Mouse (Mus musculus): ENCODE measurements at regions not wholly inside any gene's neighbourhood (a gene's known extent, or its start where the extent isn't known, plus 50 kb on each side); places are given as distances from the start of the nearest gene placed in this dataset.

DNA sequence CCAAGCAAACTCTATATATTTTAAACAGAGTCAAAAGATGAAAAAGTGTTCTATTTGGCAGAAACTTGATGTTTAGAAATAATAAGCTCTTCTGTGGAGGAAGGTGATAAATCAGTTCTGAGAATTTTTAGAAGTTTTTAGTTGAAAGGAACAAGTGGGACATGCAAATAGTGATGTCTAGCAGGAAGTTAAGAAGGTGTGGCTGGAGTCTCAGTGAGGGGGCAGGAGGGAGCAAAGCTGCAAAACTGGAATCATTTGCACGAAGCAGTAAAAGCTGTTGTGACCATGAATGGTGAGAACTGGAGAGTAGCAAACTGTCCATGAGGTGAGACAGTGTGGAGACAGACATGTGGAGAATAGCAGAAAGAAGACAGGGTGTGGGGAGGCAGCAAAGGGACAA lies 157.1 kb upstream of the Cxadr start:
- no peak for DNase-seq (ENCODE audit: low spot score)
- WGBS, result 89% methylated on average over 1 of the region's 1 CpGs
- no peaks in the 10 kb centered on the region for H3K27me3 ChIP-seq (ENCODE audit: insufficient read depth, low read length)
- no peaks in the 10 kb centered on the region for H3K9me3 ChIP-seq (ENCODE audit: low read length)
- no peak for ATAC-seq (ENCODE audit: low FRiP score)
- no peak overlapping the region for H3K9ac ChIP-seq (replicated peaks; ENCODE audit: low read length, poor library complexity, severe bottlenecking)
- no peak overlapping the region for H3K27ac ChIP-seq (ENCODE audit: low read depth, low read length)
- H3K36me3 ChIP-seq (ENCODE audit: insufficient read depth, low read length), result no peaks in the 10 kb centered on the region
- H3K4me2 ChIP-seq (ENCODE audit: low read depth, low read length, poor library complexity, severe bottlenecking), result no peak overlapping the region
- TF ChIP-seq CTCF (IDR thresholded peaks at IDR 0.05), result no peak
- no peaks in the 10 kb centered on the region for H3K4me1 ChIP-seq (ENCODE audit: insufficient read depth, low read length)
- H3K4me3 ChIP-seq (ENCODE audit: low read depth, low read length), result no peak overlapping the region

DNA sequence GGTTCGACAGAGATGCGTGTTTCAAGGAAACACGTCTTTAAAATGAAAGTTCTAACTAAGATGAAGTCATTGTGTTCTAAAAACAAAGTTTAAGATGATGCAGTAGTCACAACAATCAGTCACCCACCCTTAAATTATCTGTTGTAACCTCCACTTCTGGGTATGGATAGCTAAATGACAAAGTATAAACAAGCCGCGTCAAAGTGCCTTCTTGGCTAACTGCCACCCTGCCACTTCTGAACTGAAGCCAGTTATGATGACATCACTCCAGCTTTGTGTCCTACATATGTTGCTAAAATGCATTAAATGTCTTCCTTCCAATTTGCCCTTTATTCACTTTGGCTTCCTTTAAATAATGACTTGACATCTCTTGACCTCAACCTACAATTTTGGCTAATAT lies 165.8 kb upstream of the Cxadr start:
- H3K36me3 ChIP-seq (ENCODE audit: insufficient read depth, low read length), result no peaks in the 10 kb centered on the region
- H3K4me2 ChIP-seq (ENCODE audit: low read depth, low read length, poor library complexity, severe bottlenecking), result no peak overlapping the region
- H3K27me3 ChIP-seq (ENCODE audit: insufficient read depth, low read length), result no peaks in the 10 kb centered on the region
- H3K4me3 ChIP-seq (ENCODE audit: low read depth, low read length), result no peak overlapping the region
- WGBS, result 94% methylated on average over 5 of the region's 5 CpGs
- no peak overlapping the region for H3K9ac ChIP-seq (replicated peaks; ENCODE audit: low read length, poor library complexity, severe bottlenecking)
- no peak for TF ChIP-seq CTCF (IDR thresholded peaks at IDR 0.05)
- DNase-seq (ENCODE audit: low spot score) (peak; percentile 3), ATAC-seq (ENCODE audit: low FRiP score) (no peak)
- no peaks in the 10 kb centered on the region for H3K4me1 ChIP-seq (ENCODE audit: insufficient read depth, low read length)
- no peaks in the 10 kb centered on the region for H3K9me3 ChIP-seq (ENCODE audit: low read length)
- H3K27ac ChIP-seq (ENCODE audit: low read depth, low read length), result no peak overlapping the region

- no peak for ATAC-seq (ENCODE audit: low FRiP score)
Observed at GRCm38 (mm10) chr16:78134531-78134930, 166.8 kb upstream of the Cxadr start.

DNA sequence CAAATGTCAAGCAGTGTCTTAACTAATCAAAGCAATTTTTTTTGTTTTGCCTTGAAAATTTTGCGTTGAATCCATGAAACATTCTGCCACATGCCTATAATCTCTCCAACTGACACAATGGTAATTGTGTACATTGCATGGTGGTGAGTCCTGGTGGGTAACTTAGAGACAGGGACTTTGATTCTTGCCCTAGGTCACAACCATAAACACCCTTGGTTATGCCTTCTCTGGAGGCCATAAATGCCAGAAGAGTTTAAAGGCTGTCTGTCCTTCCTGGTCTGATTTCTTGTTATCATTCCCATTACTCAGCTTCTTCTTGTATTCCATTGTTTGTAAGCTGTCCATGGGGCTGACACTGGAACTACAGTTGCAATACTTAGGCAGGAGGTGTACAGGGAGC lies 179.6 kb upstream of the Cxadr start:
- Histone ChIP-seq H3K9me3 (ENCODE audit: low read length) (no peaks in the 10 kb centered on the region), H3K27ac (ENCODE audit: low read depth, low read length) (no peak overlapping the region), H3K9ac (replicated peaks; ENCODE audit: low read length, poor library complexity, severe bottlenecking) (no peak overlapping the region), H3K36me3 (ENCODE audit: insufficient read depth, low read length) (no peaks in the 10 kb centered on the region), H3K27me3 (ENCODE audit: insufficient read depth, low read length) (no peaks in the 10 kb centered on the region), H3K4me1 (ENCODE audit: insufficient read depth, low read length) (no peaks in the 10 kb centered on the region), H3K4me3 (ENCODE audit: low read depth, low read length) (no peak overlapping the region), H3K4me2 (ENCODE audit: low read depth, low read length, poor library complexity, severe bottlenecking) (no peak overlapping the region)
- TF ChIP-seq CTCF (IDR thresholded peaks at IDR 0.05), result no peak
- WGBS, result 80% methylated on average over 1 of the region's 1 CpGs
- ATAC-seq (ENCODE audit: low FRiP score), result no peak
- DNase-seq (ENCODE audit: low spot score), result no peak

More at GRCm38 (mm10) chr16:78134531-78134930, 166.8 kb upstream of the Cxadr start:
- Histone ChIP-seq H3K4me3 (ENCODE audit: low read depth, low read length) (no peak overlapping the region), H3K27ac (ENCODE audit: low read depth, low read length) (no peak overlapping the region), H3K9ac (replicated peaks; ENCODE audit: low read length, poor library complexity, severe bottlenecking) (no peak overlapping the region), H3K4me2 (ENCODE audit: low read depth, low read length, poor library complexity, severe bottlenecking) (no peak overlapping the region), H3K36me3 (ENCODE audit: insufficient read depth, low read length) (no peaks in the 10 kb centered on the region), H3K9me3 (ENCODE audit: low read length) (no peaks in the 10 kb centered on the region), H3K4me1 (ENCODE audit: insufficient read depth, low read length) (no peaks in the 10 kb centered on the region), H3K27me3 (ENCODE audit: insufficient read depth, low read length) (no peaks in the 10 kb centered on the region)
- 91% methylated on average over 7 of the region's 7 CpGs for WGBS
- no peak for TF ChIP-seq CTCF (IDR thresholded peaks at IDR 0.05)
- DNase-seq (ENCODE audit: low spot score), result no peak

GRCm38 (mm10) chr16:78120346-78120899 lies 180.9 kb upstream of the Cxadr start:
- no peak overlapping the region for H3K27ac ChIP-seq (ENCODE audit: low read depth, low read length)
- H3K27me3 ChIP-seq (ENCODE audit: insufficient read depth, low read length), result no peaks in the 10 kb centered on the region
- WGBS, result 94% methylated on average over 2 of the region's 2 CpGs
- no peak overlapping the region for H3K4me3 ChIP-seq (ENCODE audit: low read depth, low read length)
- no peaks in the 10 kb centered on the region for H3K36me3 ChIP-seq (ENCODE audit: insufficient read depth, low read length)
- ATAC-seq (ENCODE audit: low FRiP score) (no peak), DNase-seq (ENCODE audit: low spot score) (no peak)
- H3K4me2 ChIP-seq (ENCODE audit: low read depth, low read length, poor library complexity, severe bottlenecking), result no peak overlapping the region
- H3K4me1 ChIP-seq (ENCODE audit: insufficient read depth, low read length), result no peaks in the 10 kb centered on the region
- no peak overlapping the region for H3K9ac ChIP-seq (replicated peaks; ENCODE audit: low read length, poor library complexity, severe bottlenecking)
- no peaks in the 10 kb centered on the region for H3K9me3 ChIP-seq (ENCODE audit: low read length)
- no peak for TF ChIP-seq CTCF (IDR thresholded peaks at IDR 0.05)

DNA sequence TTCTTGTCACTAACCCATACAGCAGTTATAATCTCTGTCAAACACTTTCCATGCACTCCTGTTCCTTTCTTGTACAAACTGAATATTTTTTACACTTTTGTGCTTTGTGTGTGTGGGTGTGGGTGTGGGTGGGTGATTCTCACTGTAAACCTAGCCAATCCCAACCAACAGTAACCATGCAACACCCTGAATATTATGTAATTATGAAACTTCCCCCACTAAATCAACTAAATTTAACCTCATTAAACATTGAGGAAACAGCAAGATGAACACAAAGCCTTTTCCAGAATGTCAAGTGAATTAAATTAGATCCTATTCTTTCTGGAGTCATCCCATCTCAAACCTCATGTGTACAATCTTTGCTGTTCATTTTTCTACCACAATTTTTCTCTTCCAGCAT lies 197.0 kb upstream of the Cxadr start:
- no peak for ATAC-seq (ENCODE audit: low FRiP score)
- Histone ChIP-seq H3K9ac (replicated peaks; ENCODE audit: low read length, poor library complexity, severe bottlenecking) (no peak overlapping the region), H3K27me3 (ENCODE audit: insufficient read depth, low read length) (no peaks in the 10 kb centered on the region), H3K4me3 (ENCODE audit: low read depth, low read length) (no peak overlapping the region), H3K27ac (ENCODE audit: low read depth, low read length) (no peak overlapping the region), H3K4me2 (ENCODE audit: low read depth, low read length, poor library complexity, severe bottlenecking) (no peak overlapping the region), H3K9me3 (ENCODE audit: low read length) (no peaks in the 10 kb centered on the region), H3K4me1 (ENCODE audit: insufficient read depth, low read length) (no peaks in the 10 kb centered on the region), H3K36me3 (ENCODE audit: insufficient read depth, low read length) (no peaks in the 10 kb centered on the region)
- no peak for TF ChIP-seq CTCF (IDR thresholded peaks at IDR 0.05)
- DNase-seq (ENCODE audit: low spot score), result no peak
